Mouse (Mus musculus) layer of hippocampus, postnatal 14 days (tissue): ENCODE data around the gene Olfr539. TPM values are rescaled to one million over a fixed set of nuclear protein-coding genes. Genes with fewer than 3 reads are reported as not detected.
"Not testable (repeated sequence)": the region's sequence is repeated elsewhere in the genome, so short reads cannot be mapped to it uniquely, and the experiment has no call there.

Experiments used
- DNase-seq, 2 experiments: peaks; one replicate each; pipeline ENCODE4 v3.0.0; 2021 to 2022; ENCODE audit warnings: low spot score in 2 of 2, mixed read lengths in 1 of 2
- long read RNA-seq, 2 experiments: library from polyadenylated mRNA; stranded (forward); transcript quantifications; one replicate each; pipeline ENCODE4 v2.0.0; 2021
- total RNA-seq, 2 experiments: library from RNA; stranded (reverse); gene quantifications; 2 replicates each; pipeline ENCODE4 v1.2.3; 2021

Olfr539 gene
- total RNA-seq: under 1 TPM; 0.14 to 0.74 TPM
- long read RNA-seq, experiment 1: 0 reads
- long read RNA-seq, experiment 2: 0 reads

DNA sequence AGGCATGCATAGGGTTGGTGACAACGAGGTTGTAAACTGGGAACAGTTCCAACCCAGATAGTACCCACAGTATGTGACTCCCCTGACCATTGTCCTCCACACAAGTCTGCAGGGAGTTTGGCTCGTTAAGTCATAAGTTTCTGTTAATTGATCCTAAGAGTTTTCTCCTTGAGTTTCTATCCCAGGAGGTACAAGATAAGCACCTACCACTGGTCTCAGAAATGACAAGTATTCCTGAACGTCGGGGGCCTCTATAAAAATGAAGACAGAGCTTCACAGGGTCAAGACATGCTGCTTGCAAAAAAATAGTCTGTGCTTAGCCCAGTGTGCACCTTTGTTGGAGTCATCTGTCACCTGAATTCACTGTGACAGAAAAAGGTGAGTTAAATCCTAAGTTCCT lies at the start of gene Olfr539:
Gene Olfr539 (plus strand): TSS at position 301 of the 400 bp plus-strand sequence.
- DNase-seq: no peak

- DNase-seq: not testable (repeated sequence)
Observed at GRCm38 (mm10) chr7:140628670-140629069, 31.1 kb upstream of the Olfr539 start, which contains the start of gene Olfr61. Olfr61 (plus strand) TSS chr7:140628970.

- no peak for DNase-seq
Observed at GRCm38 (mm10) chr7:140630559-140630958, 29.2 kb upstream of the Olfr539 start.

- DNase-seq: no peak
Observed at GRCm38 (mm10) chr7:140646152-140646551, 13.6 kb upstream of the Olfr539 start, which contains the start of gene Olfr53. Olfr53 (plus strand) TSS chr7:140646452.

DNA sequence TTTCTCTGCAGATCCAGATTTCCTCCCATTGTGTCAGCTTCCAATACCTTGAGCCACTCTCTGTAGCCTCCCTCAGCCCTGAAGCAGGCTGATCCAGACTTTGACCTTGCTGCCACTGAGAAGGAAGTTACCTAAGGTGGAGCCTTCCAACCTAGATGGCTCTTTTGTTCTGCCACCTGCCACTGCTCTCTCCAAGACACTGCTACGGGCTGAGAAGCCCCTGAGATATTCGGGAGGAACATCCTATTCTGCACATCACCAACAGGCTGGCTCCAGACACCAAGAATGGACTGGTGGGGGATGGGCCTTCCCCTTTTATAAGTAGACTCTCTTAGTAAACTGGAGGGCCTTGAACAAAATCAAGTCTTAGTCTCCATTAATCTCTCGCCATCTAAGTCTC lies 11.0 kb downstream of the Olfr539 start:
- DNase-seq: not testable (repeated sequence)

GRCm38 (mm10) chr7:140675863-140676262 lies 16.1 kb downstream of the Olfr539 start:
- DNase-seq: no peak

DNA sequence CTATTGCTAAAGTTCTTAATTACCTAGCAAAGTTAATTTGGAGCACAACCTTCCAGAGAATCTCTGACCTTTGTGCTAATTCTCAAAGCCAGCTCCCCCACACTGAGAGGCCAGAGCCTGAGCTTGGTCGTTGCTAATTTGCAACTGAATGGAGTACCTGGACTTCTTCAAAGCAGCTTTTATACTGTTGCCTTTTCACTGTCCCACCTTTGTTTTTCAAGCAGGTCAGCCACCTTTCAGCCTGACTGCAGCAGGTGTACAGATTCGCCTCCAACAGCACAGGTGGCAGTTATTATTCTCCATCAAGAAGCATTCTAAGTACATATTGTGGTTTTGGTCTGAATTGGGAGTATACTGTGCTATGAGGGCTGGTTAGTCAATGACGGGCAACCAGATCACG lies 19.9 kb downstream of the Olfr539 start:
- DNase-seq: not testable (repeated sequence)

- no peak for DNase-seq
Observed at GRCm38 (mm10) chr7:140681651-140682050, 21.9 kb downstream of the Olfr539 start, which contains the start of gene Olfr45. Olfr45 (plus strand) TSS chr7:140681951.

DNA sequence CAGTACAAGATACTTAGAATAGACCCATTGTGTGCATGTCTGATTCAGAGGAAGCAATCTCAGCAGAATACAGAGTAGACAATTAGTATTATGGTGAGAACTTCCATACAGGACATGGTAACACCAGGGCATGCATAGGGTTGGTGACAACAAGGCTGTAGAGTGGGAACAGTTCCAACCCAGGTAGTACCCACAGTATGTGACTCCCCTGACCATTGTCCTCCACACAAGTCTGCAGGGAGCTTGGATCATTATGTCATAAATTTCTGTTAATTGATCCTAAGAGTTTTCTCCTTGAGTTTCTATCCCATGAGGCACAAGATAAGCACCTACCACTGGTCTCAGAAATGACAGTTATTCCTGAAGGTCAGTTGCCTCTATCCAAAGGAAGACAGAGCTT lies 37.2 kb downstream of the Olfr539 start, which contains the start of gene Olfr541:
Gene Olfr541 (plus strand): TSS at position 301 of the 400 bp plus-strand sequence.
- no peak for DNase-seq

DNA sequence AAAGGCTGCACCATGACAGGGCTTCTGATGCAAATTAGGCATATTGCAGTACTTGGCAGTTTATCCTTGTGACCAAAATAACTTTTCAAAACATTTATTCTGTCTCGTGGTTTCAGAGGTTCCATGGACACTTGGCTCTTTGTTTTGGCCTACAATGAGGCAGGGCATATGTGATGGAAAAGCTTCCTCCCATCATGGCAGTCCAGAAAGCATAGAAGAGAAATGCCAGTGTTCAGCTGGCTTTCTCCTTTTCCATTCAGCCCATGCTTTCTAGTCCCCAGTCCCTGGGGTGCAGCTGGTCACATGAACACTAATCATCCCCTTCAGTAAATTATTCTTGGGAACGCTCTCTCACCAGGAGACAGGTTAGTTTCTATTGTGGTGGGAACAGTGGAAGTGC lies 46.6 kb downstream of the Olfr539 start:
- peak in 1 of 2 experiments; percentile 44 for DNase-seq

DNA sequence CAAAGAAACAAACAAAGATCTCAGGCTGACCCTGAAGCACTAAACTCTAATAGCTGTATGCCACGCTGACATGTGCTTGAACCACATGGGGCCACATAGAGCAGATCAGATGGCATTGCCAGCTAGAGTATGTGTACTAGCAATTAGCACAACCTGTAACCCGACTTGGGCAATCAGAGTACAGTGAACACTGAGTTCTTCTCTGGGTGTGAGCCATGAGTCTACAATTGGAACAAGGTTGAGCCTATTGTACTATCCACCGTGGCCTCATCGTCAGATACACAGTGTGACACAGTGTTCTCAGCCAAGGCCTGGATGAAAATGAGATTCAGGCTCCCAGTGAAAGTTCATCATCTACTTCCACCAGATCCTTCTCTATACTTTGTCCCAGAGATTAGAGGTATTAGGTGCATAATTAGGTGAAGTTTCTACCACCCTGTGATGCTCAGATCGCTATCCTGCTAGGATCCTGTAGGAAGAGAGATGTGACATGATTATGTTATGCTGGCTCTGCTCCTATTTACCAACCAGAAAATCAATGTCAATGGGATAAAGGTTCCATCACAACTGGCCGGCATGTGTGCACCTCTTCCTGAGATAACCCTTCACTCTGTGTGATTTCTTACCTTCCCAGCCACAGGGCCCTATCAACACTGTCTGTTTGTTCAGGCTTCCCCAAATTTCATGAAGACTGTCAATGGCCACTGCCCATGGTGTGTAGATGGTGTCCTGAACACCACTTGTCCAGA lies 48.0 kb downstream of the Olfr539 start:
- DNase-seq: no peak

DNA sequence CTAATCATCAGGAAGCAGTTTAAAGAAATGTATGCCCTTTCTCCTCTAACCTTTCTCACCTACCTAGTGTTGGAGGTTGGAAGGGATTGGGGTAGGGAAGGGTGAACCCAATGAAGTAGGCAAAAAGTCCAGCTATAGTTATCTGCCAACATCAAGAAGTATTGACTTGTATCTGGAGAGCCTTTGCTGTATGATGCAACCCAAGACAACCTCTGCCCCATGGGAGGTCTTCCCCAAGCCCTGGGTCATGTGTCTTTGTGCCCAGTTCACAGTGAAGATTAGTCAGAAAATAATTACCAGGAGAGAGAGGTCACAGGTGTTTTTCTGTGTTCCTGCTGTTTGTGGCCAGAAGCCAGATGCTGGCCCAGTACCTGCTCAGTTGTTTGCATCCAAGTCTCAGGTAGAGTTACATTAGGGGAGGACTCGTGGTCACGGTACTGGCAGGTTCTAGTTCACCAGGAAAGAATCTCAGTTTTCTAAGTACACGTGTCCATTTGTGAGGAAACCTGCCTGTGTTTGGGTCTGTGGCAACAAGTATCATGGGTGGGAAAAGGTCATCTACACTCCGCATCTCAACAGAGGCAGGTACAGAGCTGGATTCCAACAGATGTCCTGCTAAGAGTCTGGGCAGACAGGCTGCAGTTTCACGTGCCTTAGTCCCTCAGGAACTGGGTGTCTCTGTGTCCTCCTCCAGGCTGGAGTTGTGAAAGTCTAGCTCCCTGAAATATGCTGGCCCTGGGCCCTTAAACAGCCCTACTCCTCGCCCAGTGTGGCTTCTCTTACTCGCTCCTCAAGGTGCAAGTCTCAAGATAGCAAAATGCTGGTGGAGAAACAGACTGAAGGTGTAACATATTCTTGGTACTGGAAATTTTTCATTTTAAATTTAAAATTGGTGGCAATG lies 57.7 kb downstream of the Olfr539 start:
- no peak for DNase-seq

GRCm38 (mm10) chr7:140721095-140721494 lies 61.4 kb downstream of the Olfr539 start:
- no peak for DNase-seq

GRCm38 (mm10) chr7:140725558-140725957 lies 65.8 kb downstream of the Olfr539 start:
- no peak for DNase-seq

Other genes starting within 250 kb of the Olfr539 start
- not detected for gene Olfr532, start 238.3 kb upstream of the Olfr539 start, total RNA-seq
- not detected for gene Olfr533, start 196.6 kb upstream of the Olfr539 start, total RNA-seq
- gene Olfr535, start 175.7 kb upstream of the Olfr539 start, total RNA-seq: under 1 TPM; 0.12 to 0.23 TPM
- not detected for gene Olfr536, start 152.5 kb upstream of the Olfr539 start, total RNA-seq
- not detected for gene Olfr538, start 92.0 kb upstream of the Olfr539 start, total RNA-seq
- under 1 TPM; 0.09 to 0.14 TPM for gene Olfr46, start 58.7 kb upstream of the Olfr539 start, total RNA-seq
- gene Olfr61, start 31.0 kb upstream of the Olfr539 start, total RNA-seq: not detected
- gene Olfr53, start 13.5 kb upstream of the Olfr539 start, total RNA-seq: not detected
- gene Olfr45, start 22.0 kb downstream of the Olfr539 start, total RNA-seq: under 1 TPM; 0.05 to 0.17 TPM
- not detected for gene Olfr541, start 37.3 kb downstream of the Olfr539 start, total RNA-seq
- gene Cyp2e1, start 103.8 kb downstream of the Olfr539 start, total RNA-seq: not detected
- not detected for gene Syce1, start 127.9 kb downstream of the Olfr539 start, total RNA-seq
- gene Zfp941, start 162.2 kb downstream of the Olfr539 start, total RNA-seq: 10 to 100 TPM in 1 of 2 experiments, 1 to 10 TPM in 1; 8.0 to 11.2 TPM
- 1 to 10 TPM in 1 of 2 experiments, not detected in 1; 1.0 TPM for gene Urah, start 175.1 kb downstream of the Olfr539 start, total RNA-seq
- gene Scgb1c1, start 185.6 kb downstream of the Olfr539 start, total RNA-seq: not detected
- gene Odf3, start 187.9 kb downstream of the Olfr539 start, total RNA-seq: not detected
- 1 to 10 TPM in 1 of 2 experiments, not detected in 1; 1.6 TPM for gene Gm45785, start 196.4 kb downstream of the Olfr539 start, total RNA-seq
- 10 to 100 TPM; 88.2 to 90.6 TPM for gene Ric8a, start 197.0 kb downstream of the Olfr539 start, total RNA-seq
- 10 to 100 TPM; 28.4 to 29.5 TPM for gene Bet1l, start 197.6 kb downstream of the Olfr539 start, total RNA-seq
- 100 to 1,000 TPM; 131 to 135 TPM for gene Psmd13, start 222.0 kb downstream of the Olfr539 start, total RNA-seq
- gene Sirt3, start 222.4 kb downstream of the Olfr539 start, total RNA-seq: 10 to 100 TPM; 60.2 to 65.6 TPM
- gene Cox8b, start 240.5 kb downstream of the Olfr539 start, total RNA-seq: 1 to 10 TPM; 1.4 to 1.5 TPM